ENCODE assay signal across 17 mouse cellular contexts in genomic region chr4:141145124-141145523, GRCm38 (mm10). TPM values are rescaled to one million over a fixed set of nuclear protein-coding genes. Genes with fewer than 3 reads are reported as not detected.
"Had no signal": no experiment of that assay in that cellular context is flagged by ENCODE, and none has a peak within 500 bp of the region (broad histone marks: within the 10 kb centered on the region; RNA-seq: fewer than 3 reads in every experiment).

No protein-coding gene starts in this region.

RNA-seq across cellular contexts. Expression of gene Spata21, which starts 57.0 kb away (rescaled TPM):
- total RNA-seq: common myeloid progenitor, adult 5-6 weeks; gastrocnemius, adult 18-20 months; gastrocnemius, adult 2 months; gastrocnemius, adult 8-10 months; gastrocnemius, postnatal 10 days; gastrocnemius, postnatal 14 days; gastrocnemius, postnatal 25 days; gastrocnemius, postnatal 36 days; granulocyte monocyte progenitor cell, adult 5-6 weeks; heart, adult 18-20 months; heart, adult 2 months; heart, adult 8-10 months had no signal
- polyA plus RNA-seq: embryonic facial prominence, embryonic 11.5 days; embryonic facial prominence, embryonic 14.5 days; erythroblast, embryonic 14.5 days; forebrain, embryonic 11.5 days; heart, embryonic 10.5 days had no signal
